Mouse (Mus musculus) layer of hippocampus, adult 9-11 months (tissue): ENCODE measurements around the gene Slc7a14.

ENCODE experiments used
- DNase-seq: peaks from one replicate; pipeline ENCODE4 v3.0.0; 2022

Slc7a14 gene

DNA sequence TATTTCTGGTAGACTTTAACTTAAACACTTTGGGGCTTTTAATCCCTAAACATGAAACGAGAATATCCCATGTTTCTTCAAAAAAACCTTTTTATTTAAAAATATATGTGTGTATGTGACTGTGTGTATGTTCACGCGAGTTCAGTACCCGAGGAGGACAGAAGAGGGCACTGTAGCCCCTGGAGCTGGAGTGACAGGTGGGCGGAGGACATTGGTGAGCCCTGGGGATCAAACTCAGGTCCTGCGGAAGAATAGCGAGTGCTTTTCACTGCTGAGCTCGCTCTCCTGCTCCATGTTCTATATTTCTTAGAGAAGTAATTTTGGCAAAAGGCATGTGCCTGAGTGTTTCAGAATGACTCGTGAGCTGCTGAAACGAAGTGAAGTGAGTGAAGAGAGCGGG, 106.2 kb downstream of the Slc7a14 start:
- DNase-seq: no peak

DNA sequence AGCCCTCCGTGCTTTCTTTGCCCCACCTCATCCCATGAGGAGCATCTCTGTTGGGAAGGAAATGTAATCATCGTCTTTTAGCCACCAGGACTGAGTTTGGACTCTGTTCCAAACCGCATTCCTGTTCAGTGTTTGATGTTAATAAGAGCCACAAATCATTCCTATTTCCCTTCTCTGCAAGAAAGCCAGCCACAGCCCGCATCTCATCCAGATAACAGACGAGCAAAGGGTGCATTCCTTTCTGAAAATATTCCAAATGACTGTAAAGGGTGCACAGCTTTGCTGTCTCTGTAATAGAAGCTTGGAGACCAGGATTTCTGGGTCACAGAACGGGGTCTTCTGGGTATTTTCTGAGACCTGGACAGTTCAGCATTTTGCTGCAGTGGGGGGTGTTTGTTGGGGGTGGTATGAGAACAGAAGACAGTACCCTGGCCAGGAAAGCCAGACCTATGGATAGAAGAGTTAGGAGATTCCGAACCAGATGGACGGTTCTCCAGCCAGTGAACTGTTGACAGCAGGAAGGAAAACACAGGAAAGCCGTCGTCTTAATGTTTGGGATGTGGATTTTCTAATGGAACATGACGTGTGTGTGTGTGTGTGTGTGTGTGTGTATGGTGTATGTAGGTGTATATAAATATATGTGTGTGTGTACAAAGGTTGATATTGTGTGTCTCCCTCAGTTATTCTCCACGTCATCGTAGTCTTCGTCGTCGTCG, 110.9 kb downstream of the Slc7a14 start:
- DNase-seq: no peak

DNA sequence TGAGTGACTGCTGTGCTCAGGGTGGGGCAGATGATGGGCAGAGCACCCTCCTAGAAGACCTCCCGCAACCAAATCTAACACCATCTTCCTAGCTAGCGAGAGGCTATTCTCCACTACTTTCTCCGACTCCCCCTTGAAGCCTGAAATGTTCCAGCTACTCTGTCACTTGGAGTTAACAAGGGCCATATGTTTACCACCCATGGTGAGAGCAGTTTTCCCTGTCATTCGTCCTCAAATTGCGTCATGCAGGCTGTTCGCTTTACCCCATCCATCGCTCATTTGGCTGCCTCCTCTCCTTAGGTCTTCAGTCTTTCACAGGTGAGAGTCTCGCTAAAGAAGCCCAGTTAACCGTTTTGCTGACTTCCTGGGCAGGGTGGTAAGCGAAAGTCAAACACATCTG, 118.8 kb downstream of the Slc7a14 start:
- DNase-seq: no peak

- no peak for DNase-seq
These were observed 119.8 kb downstream of the Slc7a14 start for GRCm38 (mm10) chr3:31190342-31190741.

DNA sequence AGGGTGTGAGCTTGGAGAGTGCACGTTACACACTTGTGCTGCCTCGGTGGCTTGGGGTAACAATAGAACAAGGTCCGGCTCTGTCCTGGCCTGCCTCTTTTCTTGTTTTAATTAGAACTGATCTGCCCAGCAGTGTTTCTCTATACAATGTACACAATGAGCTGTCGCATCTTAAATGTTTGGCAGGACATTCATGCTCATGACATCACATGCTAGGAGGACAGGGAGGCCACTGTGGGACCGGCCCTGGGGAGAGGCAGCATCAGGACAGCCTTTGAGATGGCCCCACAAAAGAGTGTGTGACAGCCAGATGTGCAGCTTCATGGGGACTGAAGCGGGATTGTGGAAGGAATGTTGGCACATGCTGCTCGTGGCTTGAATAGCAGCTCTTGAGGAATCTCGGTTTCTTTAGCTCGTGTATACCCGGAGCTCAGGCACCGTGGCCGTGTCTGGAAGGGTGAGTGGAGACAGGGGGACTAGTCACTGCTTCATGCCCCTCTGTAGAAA, 143.8 kb downstream of the Slc7a14 start:
- DNase-seq: peak; percentile 91

DNA sequence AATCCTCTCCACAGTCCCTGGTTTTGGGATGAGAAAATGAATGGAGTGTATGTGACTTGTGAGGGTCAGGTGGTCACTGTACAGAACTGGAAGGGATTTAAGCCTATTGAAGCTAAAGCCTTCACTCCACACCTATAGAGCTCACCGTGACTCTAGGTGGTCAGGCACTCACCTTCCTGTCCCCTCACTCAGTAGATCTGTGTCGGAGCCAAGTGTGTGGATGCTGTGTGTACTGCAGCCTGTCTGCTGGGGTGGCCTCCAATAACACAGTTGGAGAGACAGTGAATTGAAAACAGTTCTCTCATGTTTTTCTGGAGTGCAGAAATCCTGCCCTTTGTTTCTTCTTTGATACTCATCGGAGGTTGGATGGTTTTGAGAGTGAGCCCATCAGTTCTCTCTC, 144.4 kb downstream of the Slc7a14 start:
- DNase-seq: no peak

DNA sequence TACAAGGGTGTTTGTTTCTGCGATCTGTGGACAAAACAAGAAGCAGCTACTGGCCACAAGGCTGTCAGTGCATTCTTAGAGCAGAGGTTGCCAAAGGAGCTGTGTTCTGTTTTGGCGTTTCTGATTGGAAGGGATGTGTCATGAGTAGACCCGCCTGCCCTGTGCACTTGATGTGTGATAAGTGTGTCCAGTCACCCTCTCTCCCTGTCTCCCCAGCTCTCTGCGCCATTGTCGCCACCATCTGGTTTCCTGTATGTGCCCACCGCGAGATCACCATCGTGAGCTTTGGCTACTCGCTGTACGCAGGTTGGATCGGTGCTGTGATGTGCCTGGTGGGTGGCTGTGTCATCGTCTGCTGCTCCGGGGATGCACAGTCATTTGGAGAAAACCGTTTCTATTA, 147.3 kb downstream of the Slc7a14 start:
- DNase-seq: no peak

DNA sequence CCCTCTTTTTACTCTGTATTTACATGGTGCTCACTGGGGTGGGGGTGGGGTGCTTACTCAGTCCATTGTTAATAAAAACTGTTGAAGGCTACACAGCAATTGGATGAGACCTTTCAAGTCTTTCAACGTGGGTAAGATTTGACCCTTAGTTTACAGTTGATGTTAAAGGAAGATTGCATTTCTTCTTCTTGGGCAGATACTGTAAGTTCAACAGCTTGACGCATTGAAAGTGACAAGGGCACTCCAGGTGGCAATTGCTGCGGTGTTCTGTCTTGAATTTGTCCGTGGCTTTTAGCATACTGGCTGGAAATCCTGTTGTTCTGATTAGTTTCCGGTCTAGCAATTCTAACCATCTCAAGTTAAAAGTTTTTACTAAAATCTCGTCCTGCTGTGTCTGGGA, 148.8 kb downstream of the Slc7a14 start:
- no peak for DNase-seq

DNA sequence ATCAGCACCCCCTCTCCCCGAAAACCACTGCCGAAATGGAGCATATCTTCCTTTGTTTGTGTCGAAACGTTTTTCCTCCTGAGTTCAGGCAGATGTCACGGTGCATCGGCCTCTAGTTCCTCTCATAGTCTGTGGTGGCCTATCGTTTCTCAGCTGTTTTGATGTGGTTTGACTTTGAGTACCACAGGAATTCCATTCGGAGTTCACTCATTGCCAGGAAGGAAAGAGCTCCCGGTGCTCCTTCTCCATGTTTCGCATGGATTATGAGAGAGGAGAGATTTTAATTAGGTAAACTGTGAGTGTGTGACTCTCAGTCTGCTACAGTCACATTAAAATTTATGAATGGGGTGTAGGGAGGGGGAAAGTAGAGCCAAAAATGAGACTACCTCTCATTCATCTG, 150.1 kb downstream of the Slc7a14 start:
- DNase-seq: no peak

GRCm38 (mm10) chr3:31157776-31158175, 152.4 kb downstream of the Slc7a14 start:
- DNase-seq: no peak

- no peak for DNase-seq
These were observed 154.1 kb downstream of the Slc7a14 start for GRCm38 (mm10) chr3:31156126-31156525.
